Mouse (Mus musculus) myocyte (in vitro differentiated cells): ENCODE results near the gene Ppp1r26. TPM values are rescaled to one million over a fixed set of nuclear protein-coding genes. Genes with fewer than 3 reads are reported as not detected.
A peak's percentile ranks its signal among the peaks of the same experiment; 100 is the strongest.

Experiments
- H3K27me3 ChIP-seq: one replicate; pipeline ENCODE4 v1.6.1; 2011; ENCODE audit not compliant: control insufficient read depth, insufficient read depth, insufficient read length
- H3K36me3 ChIP-seq: one replicate; pipeline ENCODE4 v1.6.1; 2011; ENCODE audit not compliant: control insufficient read depth, insufficient read depth
- H3K4me2 ChIP-seq: one replicate; pipeline ENCODE4 v1.6.1; 2011; ENCODE audit warnings: low read depth, control low read depth
- H3K4me3 ChIP-seq: one replicate; pipeline ENCODE4 v1.5.1; 2011; ENCODE audit warnings: mild to moderate bottlenecking, control low read depth, moderate library complexity
- H3K79me2 ChIP-seq: one replicate; pipeline ENCODE4 v1.6.1; 2011; ENCODE audit not compliant: control insufficient read depth, insufficient read depth
- H3ac ChIP-seq: one replicate; pipeline ENCODE4 v1.6.1; 2011; ENCODE audit not compliant: control insufficient read depth, insufficient read length
- CEBPB ChIP-seq: IDR thresholded peaks from 2 replicates; pipeline ENCODE4 v1.6.1; 2011; ENCODE audit warnings: mild to moderate bottlenecking, moderate library complexity; ENCODE audit not compliant: poor library complexity, insufficient read depth, severe bottlenecking
- E2F4 ChIP-seq: IDR thresholded peaks from one replicate; pipeline ENCODE4 v1.6.1; 2011; ENCODE audit warnings: mild to moderate bottlenecking, control low read depth, moderate library complexity; ENCODE audit not compliant: insufficient read depth
- MAX ChIP-seq: IDR thresholded peaks from one replicate; pipeline ENCODE4 v1.6.1; 2011; ENCODE audit warnings: low read depth, mild to moderate bottlenecking, control low read depth
- MYOD1 ChIP-seq, 3 experiments: IDR thresholded peaks; one replicate each; pipeline ENCODE4 v1.6.1; 2011; ENCODE audit warnings: control low read depth in 2 of 3, low read depth in 2 of 3, mild to moderate bottlenecking in 2 of 3, moderate library complexity in 1 of 3; ENCODE audit not compliant: insufficient read length in 2 of 3, control insufficient read depth in 1 of 3
- MYOG ChIP-seq, 3 experiments: IDR thresholded peaks; one replicate each; pipeline ENCODE4 v1.6.1; 2011; ENCODE audit warnings: control low read depth in 2 of 3, low read depth in 2 of 3, mild to moderate bottlenecking in 2 of 3; ENCODE audit not compliant: insufficient read length in 2 of 3, control insufficient read depth in 1 of 3, insufficient read depth in 1 of 3
- POLR2A ChIP-seq: IDR thresholded peaks from one replicate; pipeline ENCODE4 v1.6.1; 2011; ENCODE audit warnings: low read depth, mild to moderate bottlenecking, control low read depth, moderate library complexity; ENCODE audit not compliant: insufficient read length
- POLR2AphosphoS2 ChIP-seq: IDR thresholded peaks from one replicate; pipeline ENCODE4 v1.6.1; 2011; ENCODE audit warnings: low read depth, control low read depth; ENCODE audit not compliant: insufficient read length
- REST ChIP-seq: IDR thresholded peaks from one replicate; pipeline ENCODE4 v1.6.1; 2011; ENCODE audit warnings: mild to moderate bottlenecking, control low read depth, moderate library complexity; ENCODE audit not compliant: insufficient read depth, insufficient read length
- SRF ChIP-seq: IDR thresholded peaks from one replicate; pipeline ENCODE4 v1.6.1; 2011; ENCODE audit warnings: low read depth; ENCODE audit not compliant: control insufficient read depth, insufficient read length
- TCF12 ChIP-seq: IDR thresholded peaks from one replicate; pipeline ENCODE4 v1.6.1; 2011; ENCODE audit warnings: mild to moderate bottlenecking, control low read depth; ENCODE audit not compliant: poor library complexity, insufficient read depth, severe bottlenecking
- TCF3 ChIP-seq: IDR thresholded peaks from one replicate; pipeline ENCODE4 v1.6.1; 2011; ENCODE audit warnings: low read depth, control low read depth; ENCODE audit not compliant: insufficient read length
- USF1 ChIP-seq: IDR thresholded peaks from one replicate; pipeline ENCODE4 v1.6.1; 2011; ENCODE audit warnings: low read depth, mild to moderate bottlenecking, control low read depth, moderate library complexity
- polyA plus RNA-seq: library from polyadenylated mRNA; unstranded; fragments of >200 nt; fragmentation: generic; extraction: Trizol; gene quantifications from one replicate; pipeline ENCODE4 v1.2.1, GENCODE M21; 2012; ENCODE audit warnings: missing spikeins

The Ppp1r26 gene
- polyA plus RNA-seq, 1 experiment = not detected

DNA sequence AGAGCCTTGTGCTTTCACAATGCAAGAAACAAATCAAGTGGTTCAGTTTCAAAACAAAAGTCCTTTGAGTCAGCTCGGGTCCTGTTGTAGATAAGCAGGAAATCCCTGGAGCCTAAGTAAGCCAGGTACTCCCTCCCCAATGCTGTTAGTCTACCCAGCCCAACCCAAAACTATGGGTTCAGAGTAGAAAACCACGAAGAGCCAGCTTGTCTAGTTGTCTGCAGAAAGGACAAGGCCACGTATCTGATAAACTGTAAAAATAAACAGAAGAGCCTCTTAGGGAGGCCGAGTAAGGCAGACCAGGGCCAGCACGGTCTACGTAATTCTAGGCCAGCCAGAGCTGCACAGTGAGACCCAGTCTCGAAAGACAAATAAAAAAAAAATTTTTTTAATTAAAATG is 38.8 kb upstream of the Ppp1r26 start:
- Histone ChIP-seq H3K4me3 (no peak overlapping the region), H3K79me2 (no peaks in the 10 kb centered on the region), H3K36me3 (no peaks in the 10 kb centered on the region), H3K4me2 (no peak overlapping the region), H3ac (no peak overlapping the region), H3K27me3 (peaks cover 14% of the 10 kb centered on the region)
- no peak for TF ChIP-seq SRF
- no peak for TF ChIP-seq MYOD1 (IDR thresholded peaks at IDR 0.05; ENCODE audit: control insufficient read depth in 1 of 3, insufficient read length in 2 of 3, low read depth in 2 of 3)
- no peak for TF ChIP-seq REST
- TF ChIP-seq TCF12 = no peak
- TF ChIP-seq TCF3 = no peak
- no peak for TF ChIP-seq POLR2AphosphoS2
- no peak for TF ChIP-seq POLR2A
- no peak for TF ChIP-seq CEBPB
- TF ChIP-seq MYOG (IDR thresholded peaks at IDR 0.05; ENCODE audit: control insufficient read depth in 1 of 3, insufficient read depth in 1 of 3, insufficient read length in 2 of 3, low read depth in 2 of 3) = no peak
- TF ChIP-seq E2F4 = no peak
- no peak for TF ChIP-seq USF1
- TF ChIP-seq MAX = no peak

DNA sequence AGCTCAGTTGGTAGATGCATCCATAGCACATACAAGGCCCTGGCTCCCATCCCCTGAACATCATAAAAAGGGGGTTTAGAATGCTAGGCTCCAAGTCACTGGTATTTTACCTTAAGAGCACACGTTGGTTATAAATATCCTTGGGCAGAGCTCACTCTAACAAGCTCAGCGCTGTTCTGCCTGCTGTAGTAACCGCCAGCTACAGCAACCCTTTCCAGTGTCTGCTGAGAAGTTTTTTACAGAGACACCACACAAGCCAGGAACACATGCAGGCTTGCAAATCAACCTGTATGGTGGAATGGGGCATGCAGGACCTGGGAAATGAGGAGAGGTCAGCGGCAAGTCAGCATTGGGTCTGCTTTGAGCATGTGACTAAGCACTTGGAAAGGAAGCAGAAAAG is 37.5 kb upstream of the Ppp1r26 start:
- H3K4me2 ChIP-seq = no peak overlapping the region
- peaks cover 7% of the 10 kb centered on the region for H3K27me3 ChIP-seq
- H3K4me3 ChIP-seq = no peak overlapping the region
- TF ChIP-seq REST = no peak
- TF ChIP-seq CEBPB = no peak
- TF ChIP-seq SRF = no peak
- TF ChIP-seq MYOD1 (IDR thresholded peaks at IDR 0.05; ENCODE audit: control insufficient read depth in 1 of 3, insufficient read length in 2 of 3, low read depth in 2 of 3) = no peak
- TF ChIP-seq MAX = no peak
- TF ChIP-seq POLR2AphosphoS2 = no peak
- TF ChIP-seq MYOG (IDR thresholded peaks at IDR 0.05; ENCODE audit: control insufficient read depth in 1 of 3, insufficient read depth in 1 of 3, insufficient read length in 2 of 3, low read depth in 2 of 3) = no peak
- no peak for TF ChIP-seq TCF12
- no peak for TF ChIP-seq TCF3
- no peak for TF ChIP-seq USF1
- TF ChIP-seq POLR2A = no peak
- no peak for TF ChIP-seq E2F4
- no peaks in the 10 kb centered on the region for H3K36me3 ChIP-seq
- H3K79me2 ChIP-seq = no peaks in the 10 kb centered on the region
- H3ac ChIP-seq = no peak overlapping the region

DNA sequence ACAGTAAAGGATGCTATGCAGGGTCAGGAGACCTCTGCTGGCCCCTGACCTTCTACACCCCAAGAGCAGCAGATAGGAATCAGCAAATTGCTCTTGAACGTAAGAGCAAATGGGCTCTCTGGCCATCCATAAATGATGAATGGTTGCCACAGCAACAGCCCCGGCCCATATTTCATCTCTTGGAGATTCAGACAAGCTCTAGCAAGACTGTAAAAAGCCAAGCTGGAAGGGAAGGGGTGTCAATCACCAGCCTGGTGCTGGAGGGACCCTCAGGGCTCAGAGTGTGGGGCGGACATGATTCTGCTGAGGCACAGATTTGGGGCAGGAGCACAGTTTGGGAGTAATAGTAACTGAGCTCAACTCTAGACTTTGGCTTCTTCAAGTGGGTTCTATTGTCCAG is 37.0 kb upstream of the Ppp1r26 start:
- peaks cover 7% of the 10 kb centered on the region for H3K27me3 ChIP-seq
- H3K4me3 ChIP-seq = no peak overlapping the region
- H3ac ChIP-seq = no peak overlapping the region
- no peaks in the 10 kb centered on the region for H3K36me3 ChIP-seq
- no peak overlapping the region for H3K4me2 ChIP-seq
- no peak for TF ChIP-seq TCF12
- no peak for TF ChIP-seq MYOG (IDR thresholded peaks at IDR 0.05; ENCODE audit: control insufficient read depth in 1 of 3, insufficient read depth in 1 of 3, insufficient read length in 2 of 3, low read depth in 2 of 3)
- H3K79me2 ChIP-seq = no peaks in the 10 kb centered on the region

DNA sequence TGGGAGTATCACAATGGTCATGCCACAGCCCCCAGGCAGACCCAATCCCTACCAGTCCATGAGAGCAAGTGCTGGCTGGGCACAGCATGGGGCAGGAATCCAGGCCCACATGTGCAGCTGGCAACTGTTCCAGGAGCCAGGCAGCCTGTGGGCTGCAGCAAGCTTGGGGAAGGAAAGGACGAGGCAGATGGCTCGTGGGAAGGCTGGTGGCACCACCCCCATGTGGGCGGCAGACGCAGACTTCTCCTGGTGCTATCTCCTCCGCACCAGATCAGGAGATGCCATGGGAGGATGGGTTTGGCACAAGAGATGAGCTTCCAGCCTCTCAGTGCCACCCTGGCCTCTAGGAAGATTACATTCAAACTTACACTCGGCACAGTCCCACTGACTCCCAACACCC is 33.7 kb upstream of the Ppp1r26 start:
- Histone ChIP-seq H3ac (no peak overlapping the region), H3K27me3 (peaks cover 7% of the 10 kb centered on the region), H3K79me2 (no peaks in the 10 kb centered on the region), H3K4me2 (no peak overlapping the region), H3K4me3 (no peak overlapping the region), H3K36me3 (no peaks in the 10 kb centered on the region)
- TF ChIP-seq E2F4 (no peak), REST (no peak), SRF (no peak), MYOG (IDR thresholded peaks at IDR 0.05; ENCODE audit: control insufficient read depth in 1 of 3, insufficient read depth in 1 of 3, insufficient read length in 2 of 3, low read depth in 2 of 3) (peak in 2 of 3 experiments; percentile 69 to 75), TCF3 (no peak), POLR2A (no peak), TCF12 (no peak), MAX (no peak), CEBPB (no peak), POLR2AphosphoS2 (no peak), MYOD1 (IDR thresholded peaks at IDR 0.05; ENCODE audit: control insufficient read depth in 1 of 3, insufficient read length in 2 of 3, low read depth in 2 of 3) (peak in 2 of 3 experiments; percentile 16 to 65)

DNA sequence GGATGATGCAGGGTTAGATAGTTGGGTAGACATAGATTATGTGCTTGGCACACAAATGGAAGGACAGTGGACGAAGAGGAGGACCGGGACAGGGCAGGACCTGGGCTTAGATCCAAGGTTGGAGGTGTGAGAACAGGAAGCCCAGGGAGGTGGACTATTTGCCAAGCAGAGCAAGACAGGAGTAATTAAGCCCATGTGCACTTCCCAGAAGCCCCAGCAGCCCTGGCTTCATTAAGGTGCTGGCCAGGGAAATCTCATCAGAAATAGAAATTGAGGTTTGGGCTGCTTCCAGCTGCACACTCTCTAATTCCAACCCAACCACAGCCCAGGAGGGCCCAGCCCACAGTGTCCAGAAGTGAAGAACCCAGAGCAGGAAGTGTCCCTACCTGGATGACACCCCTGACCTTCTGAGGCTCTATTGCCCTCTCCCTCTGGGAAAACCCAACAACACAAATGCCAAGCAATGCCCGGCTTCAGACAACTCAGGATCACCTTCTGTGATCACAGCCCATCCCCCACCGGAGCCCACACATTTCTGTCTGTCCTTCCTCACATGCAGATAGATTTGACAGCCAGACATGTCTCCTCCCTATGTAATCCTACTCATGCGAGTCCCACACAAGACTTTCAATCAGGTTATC is 32.4 kb upstream of the Ppp1r26 start:
- Histone ChIP-seq H3K79me2 (no peaks in the 10 kb centered on the region), H3K27me3 (peaks cover 5% of the 10 kb centered on the region), H3K4me3 (no peak overlapping the region), H3K36me3 (no peaks in the 10 kb centered on the region), H3ac (no peak overlapping the region), H3K4me2 (no peak overlapping the region)
- TF ChIP-seq MYOD1 (IDR thresholded peaks at IDR 0.05; ENCODE audit: control insufficient read depth in 1 of 3, insufficient read length in 2 of 3, low read depth in 2 of 3) (no peak), TCF12 (no peak), POLR2A (no peak), MYOG (IDR thresholded peaks at IDR 0.05; ENCODE audit: control insufficient read depth in 1 of 3, insufficient read depth in 1 of 3, insufficient read length in 2 of 3, low read depth in 2 of 3) (no peak), USF1 (no peak), CEBPB (no peak), POLR2AphosphoS2 (no peak), REST (no peak), TCF3 (no peak)
